Mouse (Mus musculus) neural tube, embryonic 10.5 days (tissue): ENCODE results near the gene Ncbp1.

Source experiments
- DNase-seq: peaks from one replicate; pipeline ENCODE4 v3.0.0-alpha.2; 2017; ENCODE audit warnings: low spot score; ENCODE audit errors: extremely low spot score

Ncbp1 gene

DNA sequence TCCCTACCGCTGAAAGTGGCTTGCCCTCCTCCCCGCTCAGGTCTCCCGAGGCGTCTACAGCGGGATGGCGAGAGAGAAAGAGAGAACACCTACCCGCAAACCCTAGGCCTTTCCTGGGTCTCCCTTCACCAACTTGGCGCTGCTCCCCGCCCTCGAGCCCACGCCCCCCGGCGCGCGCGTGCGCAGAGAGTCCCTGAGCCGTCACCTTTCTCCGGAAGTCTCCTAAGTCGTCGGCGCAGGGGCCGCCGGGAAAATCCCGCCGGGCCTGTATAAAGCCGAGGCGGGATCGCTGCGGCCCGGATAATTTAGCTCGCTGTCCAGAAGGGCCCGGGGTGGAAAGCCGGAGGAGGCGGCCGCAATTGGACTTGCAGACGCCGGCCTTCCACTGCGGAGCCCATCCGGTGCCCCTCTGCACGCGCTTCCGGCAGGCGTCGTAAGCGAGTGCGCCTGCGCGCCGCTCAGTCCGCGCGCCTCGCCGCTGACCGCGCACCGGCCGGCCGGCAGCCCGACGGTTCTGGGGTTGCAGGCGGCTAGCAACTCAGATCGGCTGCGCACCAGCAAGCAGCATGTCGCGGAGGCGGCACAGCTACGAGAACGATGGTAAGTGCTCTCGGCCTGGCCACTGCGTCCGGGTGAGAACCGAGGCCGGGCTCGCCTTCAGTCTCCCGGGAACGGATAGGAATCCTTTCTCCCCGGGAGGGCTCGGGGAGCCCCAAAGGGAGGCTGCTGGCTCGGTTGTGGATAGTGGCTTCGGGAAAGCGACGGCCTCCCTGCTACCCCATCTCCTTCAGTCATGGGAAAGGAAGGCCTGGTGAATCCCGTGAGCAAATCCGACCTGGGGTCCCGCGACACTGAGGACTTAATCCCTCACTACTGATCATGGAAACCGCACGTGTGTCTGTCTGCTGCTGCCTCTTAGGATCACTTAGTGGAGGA is at the start of gene Ncbp1, which contains the start of gene Tstd2:
Gene Ncbp1, plus strand, starts transcription at position 327 of the 936 bp plus-strand sequence.
Gene Tstd2, minus strand, starts transcription at position 408 of the 936 bp plus-strand sequence.
- DNase-seq, result peak; percentile 95

DNA sequence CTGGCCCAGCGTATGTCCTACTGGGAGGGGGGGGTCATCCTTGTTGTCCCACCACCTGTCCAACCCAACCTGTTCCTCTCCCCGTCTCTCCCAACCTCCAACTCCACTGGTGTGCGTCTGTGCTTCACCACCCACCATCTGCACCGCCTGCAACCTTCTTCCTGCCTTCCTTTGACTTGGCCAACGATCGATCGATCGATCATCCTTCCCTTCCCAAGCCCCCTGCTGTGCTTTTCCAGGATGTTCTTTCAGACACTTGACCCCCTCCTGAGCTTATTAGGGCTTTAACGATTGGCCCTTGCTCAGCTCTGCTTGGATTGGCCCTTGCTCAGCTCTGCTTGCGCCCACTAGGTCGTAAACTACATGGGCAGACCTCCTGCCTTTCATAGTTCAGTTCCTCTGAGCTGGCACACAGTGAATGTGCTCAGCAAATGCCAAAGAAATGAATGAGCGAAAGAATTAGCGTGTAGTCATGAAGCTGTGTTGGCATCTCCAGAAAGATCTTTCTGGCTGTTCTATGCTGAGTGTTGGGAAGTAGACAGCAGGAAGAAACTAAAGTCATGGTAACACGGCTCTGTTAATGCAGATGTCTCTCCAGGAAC is 48.8 kb upstream of the Ncbp1 start:
- DNase-seq, result no peak

DNA sequence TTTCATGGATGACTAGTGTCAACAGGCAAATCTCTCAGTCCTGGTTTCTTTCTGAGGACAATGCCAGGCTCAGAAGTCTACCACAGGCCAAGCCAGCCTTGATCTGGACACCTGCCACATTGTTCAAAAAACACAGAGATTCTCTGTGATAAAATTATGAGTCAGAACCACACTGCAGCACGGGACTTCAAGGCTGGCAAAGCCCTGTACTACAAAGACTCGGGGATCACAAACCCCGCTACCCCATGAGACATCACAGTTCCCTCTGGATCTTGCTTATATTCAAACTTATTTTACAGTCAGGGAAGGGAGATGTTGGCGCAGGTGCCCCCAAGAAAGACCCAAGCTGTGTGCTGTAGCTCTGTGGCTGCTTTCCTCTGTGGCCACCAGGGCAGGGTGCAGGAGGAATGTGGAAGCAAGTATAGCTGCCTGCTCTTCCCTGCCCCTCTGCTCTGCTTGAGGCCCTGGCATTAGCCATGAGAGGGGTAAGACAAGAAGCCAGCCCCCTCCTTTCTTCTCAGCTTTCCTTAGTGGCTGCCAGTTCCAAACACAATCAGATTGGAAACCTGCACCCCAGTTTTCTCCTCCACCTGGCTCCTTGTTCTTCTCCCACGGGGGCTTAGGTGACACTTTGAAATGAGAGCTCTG is 45.9 kb upstream of the Ncbp1 start:
- no peak for DNase-seq

DNA sequence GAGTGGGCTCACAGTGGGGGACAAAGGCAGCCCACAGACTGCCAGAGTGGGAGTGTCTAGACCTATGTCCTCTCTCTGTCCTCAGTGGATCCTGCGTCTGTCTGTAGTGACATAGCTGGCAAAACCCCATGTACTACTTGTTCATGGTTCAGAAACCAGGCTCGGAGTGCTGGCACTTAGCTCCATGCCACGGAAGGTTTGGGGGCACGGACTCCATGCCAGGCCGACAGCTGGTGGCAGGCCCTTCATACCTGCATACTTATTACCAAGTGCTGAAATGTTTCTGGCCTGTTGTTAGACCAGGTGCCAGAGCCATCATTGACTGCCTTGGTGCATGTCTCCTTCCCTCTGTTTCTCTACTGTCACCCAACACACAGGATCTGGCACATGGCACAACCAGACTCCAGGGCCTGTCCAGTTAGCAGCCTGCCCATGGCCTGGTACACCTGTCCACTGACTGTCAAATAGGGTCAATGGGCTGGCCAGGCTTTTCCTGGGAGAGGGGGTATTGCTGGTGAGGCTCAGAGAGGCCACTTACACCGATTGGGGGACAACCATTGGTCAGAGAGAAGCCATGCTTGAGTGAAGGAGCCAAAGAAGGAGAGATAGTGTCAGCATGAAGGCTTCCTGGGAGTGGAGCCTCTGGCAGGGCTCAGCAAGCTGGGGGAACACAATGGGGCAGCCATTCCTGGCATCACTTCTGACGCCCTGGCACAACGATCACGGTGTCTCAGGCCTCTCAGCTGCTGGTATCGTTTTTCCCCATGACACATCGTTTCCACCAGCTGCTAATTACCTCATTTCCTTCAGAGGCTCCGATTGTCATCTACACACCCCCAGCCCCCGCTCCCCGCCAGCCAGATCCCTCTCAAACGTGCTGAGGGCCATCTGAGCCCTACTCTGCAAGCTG is 43.2 kb upstream of the Ncbp1 start:
- no peak for DNase-seq

DNA sequence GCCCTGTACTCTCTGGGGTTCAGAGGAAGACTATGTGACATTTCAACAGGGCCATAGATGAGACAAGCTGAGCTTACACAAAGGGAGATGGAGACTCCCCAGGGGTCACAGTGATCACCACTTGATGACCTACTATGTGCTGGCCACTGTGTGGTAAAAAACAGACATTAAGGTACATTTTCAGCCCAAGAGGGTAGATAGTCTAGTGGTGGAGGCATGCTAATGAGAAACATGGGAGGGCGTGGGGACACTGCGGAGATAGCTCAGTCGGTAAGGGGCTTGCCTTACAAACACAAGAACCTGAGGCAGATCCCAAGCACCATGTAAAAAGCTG is 42.6 kb upstream of the Ncbp1 start:
- DNase-seq, result no peak

DNA sequence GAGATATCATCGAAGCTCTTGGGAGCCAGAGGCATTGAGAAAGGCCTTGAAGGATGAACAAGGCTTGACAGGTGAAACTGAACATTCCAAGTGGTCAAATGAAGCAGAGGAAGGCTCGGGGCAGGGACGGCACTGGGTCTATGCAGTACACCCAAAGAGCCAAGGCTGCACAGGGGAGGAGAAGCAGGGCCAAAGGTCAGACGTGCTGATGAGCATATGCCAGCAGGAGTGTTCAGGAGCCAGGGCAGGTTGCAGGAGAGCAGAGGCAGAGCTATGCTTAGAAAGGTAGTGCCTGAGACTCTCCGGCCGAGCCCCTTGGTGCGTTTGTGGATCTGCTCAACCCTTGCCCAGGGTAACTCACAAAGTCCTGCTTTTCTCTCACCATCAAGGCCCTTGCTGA is 41.9 kb upstream of the Ncbp1 start:
- no peak for DNase-seq

DNA sequence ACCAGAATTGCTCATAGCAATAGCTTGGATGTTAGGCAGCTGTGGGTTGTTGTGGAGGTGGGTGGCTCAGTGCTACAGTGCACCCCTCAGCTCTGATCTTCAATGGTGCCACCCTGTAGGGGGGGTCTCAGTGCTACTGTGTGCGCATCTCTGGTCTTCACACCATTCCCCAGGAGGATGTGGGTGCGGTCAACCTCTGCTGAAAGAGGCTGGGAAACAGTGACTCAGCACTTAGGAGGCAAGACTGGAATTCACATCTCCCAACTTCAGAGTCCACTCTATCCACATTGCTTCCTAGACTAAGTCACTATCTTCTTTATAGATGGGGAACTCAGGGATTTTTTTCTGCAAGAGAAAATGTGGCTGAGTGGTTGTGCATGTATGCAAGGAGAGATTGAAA is 40.8 kb upstream of the Ncbp1 start:
- no peak for DNase-seq

DNA sequence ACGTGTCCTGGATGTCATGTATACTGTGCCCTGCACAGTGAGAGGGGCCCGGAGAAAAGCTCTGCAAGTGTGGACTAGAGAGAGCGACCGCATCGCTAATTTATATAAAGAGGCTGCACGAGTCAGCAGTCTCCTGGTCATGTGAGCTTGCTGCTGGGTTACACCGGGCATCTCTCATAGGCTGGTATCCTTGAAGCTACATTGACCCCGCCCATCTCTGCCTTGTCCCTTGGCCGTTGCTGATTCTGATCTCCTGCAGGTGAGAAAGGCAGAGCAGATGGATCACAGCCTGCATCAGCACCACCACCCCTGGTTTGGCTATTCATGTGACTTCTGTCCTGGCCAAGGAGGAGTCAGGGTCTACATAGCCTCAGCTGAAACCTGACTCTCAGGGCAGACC is 39.3 kb upstream of the Ncbp1 start:
- DNase-seq, result no peak

DNA sequence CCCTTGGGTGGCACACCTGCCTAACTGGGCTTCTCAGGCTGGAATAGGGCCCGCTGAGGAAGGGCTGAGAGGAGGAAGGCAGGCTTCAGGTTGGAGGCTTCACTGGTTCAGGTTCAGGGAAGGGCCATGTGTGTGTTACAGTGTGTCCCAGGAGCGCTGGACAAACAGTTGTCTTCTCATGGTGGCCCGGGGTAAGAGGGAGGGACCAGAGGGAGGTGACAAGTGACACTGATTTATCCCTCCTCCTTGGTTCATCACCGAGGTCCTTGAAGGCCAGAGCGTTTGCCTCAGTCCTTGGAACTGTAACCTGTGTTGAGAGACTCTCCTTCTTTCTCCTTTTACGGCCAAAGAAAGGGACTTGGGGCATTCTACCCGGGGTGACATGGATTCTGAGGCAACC is 37.9 kb upstream of the Ncbp1 start:
- no peak for DNase-seq

DNA sequence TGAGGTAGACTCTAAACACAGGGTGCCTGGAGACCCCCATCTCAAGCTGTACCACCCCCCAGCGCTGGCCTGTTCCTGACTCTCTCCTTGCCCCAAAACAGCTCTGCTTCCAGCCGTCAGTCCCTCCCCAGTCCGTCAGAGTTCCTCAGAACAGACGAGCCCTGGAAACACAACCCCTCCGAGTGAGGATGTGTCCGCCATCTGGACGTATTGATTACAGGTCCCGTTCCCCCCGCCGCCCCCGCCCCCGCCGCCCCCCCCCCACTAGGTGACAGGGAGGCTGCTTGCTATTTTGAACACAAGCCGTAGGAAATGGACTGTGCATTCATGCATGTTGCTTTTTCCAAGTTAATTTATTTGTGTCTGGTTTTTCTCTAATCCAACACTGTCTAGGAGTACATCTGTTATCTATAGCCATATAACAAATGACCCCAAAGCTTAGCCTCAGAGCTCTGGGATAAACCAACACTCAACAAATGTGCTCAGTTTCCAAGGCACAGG is 37.2 kb upstream of the Ncbp1 start:
- DNase-seq, result peak; percentile 52

DNA sequence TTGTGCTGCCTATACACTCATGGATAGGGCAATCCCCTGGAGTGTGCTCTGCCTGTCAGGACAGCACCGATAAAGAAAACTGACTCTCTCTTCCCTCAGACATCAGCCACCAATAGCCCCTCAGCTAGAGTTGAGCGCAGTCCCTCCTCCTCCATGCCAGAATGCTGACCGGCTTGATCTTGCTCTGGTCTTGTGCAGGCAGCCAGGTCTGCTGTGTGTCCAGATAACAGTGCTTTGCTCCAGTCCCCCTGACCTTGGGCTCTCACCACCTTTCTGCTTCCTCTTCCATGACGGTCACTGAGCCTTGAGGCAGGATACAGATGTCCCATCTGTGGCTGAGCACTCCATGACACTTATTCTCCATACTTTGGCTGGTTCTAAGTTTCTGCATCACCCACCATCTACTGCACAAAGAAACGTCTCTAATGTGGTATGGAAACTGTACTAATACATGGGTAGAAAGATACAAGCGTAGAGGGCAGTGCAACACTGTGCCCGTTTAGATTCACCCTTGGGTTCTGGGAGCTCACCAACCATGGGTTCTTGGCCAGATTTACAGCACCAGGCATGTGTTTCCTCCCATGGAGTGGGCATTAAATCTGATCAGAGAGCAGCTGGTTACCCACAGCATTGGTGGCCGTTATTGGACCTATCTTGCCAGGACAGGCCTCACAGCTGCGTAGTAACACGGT is 36.2 kb upstream of the Ncbp1 start:
- DNase-seq, result no peak

DNA sequence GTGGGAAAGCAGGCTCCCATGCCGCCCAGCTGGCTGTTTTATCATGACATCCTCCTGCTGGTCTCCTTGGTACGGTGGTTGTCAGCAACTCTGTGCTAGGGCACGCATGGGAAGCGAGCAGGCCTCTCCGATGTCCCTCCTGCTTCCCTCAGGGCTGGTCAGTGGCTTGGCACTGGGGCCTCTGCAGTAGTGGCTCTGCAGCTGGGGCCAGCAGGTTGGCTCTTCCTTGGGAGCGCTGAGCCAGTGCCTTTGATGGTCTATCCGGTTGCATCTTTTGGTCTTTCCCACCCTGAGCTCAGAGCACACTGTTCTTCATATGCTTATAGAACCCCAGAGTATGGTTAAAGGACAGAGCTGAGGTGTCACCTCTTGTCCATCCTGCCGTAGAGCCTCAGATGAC is 28.3 kb upstream of the Ncbp1 start:
- DNase-seq, result no peak

DNA sequence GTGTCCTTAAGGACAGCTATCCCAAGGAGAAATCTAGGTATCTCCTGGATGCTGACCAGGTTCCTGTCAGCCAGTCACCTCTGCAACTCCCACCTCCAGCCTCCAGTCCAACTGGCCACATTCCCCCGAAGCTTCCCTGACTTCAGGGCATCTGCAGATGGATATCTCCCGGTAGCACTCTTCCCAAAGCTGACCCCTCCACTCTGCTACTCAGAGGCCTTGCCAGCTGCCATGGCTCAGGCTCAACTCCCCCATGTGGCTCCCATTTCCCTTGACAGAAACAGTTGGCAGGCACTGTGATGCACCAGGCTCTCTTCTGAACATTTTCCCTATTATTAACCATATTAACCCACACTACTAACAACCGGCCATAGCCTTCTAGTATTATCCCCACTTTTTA is 27.1 kb upstream of the Ncbp1 start:
- no peak for DNase-seq

DNA sequence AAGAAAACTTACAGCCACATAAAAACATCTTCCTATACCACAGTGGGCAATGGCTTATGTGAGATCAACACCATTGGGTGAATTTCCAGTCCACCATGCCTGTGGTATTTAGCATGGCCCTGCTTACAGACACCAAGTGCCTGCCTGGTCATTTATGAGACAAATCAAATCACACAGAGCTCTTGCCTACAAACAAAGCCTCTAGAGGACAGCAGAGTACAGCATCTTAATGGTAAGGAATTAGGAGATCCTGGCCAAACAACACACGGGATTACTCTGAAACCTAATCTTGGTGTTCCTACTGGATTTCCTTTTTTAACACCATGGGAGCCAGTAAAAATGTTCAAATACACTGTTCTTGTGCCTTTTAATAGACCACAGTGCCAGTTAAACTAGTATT is 23.1 kb upstream of the Ncbp1 start:
- no peak for DNase-seq

DNA sequence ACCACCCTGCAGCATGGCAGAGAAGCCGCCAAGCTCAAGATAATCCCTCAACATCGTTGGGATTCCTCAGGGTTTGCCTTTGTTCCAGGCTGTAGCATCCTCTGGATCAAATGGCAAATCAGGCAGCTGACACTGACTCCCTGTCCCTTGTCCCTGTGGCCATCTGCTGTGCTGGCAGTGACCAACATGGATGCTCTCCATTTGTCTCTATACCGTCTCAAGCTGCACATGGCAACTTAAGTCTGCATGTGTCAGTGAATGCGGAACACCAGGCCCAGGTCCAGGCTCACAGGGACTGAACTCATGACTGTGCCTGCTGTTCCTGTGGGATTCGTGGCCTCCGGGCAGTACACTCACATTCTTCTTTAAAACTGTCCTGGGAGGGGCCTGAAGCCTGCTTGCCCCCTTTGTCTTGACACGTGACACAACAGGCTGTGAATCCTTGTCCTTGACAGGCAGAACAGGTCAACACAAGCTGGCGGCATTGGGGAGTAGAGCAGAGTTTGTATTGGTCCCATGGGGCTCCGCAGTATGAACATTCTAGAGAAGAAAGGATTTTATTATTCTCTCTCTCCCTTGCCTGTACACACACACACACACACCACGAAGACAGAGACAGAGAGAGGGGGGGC is 21.8 kb upstream of the Ncbp1 start:
- no peak for DNase-seq

DNA sequence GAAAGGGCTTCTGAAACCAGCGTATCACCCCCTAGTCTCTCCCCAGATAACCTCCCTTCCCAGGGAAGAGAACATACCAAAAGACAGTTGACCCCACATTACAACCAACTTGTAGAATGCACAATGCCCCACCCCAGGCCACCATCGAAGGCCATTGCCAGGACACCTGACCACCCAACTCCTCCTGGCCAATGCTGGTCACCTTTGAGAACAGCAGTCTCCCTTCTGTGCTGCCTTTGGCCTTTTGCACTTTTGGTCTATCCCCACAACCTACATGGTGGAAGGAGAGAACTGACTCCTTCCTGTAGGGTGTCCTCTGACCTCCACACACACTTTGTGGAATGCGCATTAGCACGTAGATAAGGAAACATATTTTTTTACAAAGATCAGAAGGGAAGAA is 20.9 kb upstream of the Ncbp1 start:
- no peak for DNase-seq

DNA sequence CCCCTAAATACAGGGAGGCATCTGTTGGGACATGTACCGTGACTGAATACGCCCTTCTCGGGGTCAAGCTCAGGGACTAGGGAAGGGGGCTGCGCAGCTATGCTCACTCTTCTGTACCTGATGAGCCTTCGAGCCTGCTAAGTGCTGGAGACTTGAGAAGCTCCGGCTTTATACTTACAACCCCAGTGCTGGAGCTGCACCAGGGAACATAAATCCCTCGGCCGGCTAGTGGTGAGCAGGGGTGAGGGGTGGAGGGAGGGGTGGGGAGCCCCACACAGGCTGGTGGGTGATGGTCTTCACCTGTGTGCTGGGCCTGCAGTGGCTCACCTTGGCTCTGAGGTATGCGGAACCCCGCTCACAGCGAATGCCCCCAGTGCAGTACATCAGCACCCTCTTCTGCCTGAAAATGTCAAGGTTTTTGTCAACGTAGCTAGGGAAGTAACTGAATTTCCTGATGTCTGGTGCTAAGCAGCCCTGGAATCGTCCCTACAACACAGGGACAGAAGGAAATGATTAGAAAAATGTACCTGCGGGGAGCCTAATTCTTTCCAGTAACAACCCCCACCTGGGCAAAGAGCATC is 18.8 kb upstream of the Ncbp1 start:
- DNase-seq, result no peak

DNA sequence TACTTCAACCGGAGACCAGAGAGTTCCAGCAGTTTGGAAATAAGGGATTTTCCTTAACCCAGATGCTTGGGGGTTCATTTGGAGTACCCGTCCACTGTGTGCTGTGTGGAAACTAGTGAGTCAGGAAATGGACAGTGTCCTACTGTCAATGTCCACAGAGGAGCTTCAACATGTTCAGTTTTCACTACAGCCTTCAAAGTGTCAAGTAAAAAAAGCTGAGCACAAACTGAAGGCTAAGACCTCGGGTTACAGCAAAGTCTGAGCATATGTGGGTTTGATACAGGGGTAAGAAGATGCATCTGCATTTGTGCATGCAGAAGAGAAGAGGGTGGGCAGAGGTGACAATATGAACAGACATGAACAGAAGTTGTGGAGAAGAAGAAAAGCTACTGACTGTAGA is 17.6 kb upstream of the Ncbp1 start:
- DNase-seq, result no peak

DNA sequence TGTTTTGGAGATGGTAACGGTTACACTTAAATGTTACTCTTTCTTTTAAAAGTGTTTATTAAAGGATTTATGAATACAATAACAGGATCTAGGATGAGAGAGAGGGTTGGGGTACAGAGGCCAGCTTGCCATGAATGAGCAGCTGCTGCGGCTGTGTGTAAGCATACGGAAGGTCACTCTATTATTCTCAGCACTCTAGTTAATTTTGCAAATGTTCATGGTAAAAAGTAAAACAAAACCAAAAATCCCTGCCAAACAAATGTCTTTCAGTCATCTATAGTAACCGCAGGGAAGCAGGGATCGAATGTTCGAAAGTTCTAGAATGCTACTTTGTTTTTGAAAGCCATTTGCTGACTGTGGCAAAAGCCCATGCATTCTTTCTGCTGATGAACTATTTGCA is 15.1 kb upstream of the Ncbp1 start:
- DNase-seq, result no peak

DNA sequence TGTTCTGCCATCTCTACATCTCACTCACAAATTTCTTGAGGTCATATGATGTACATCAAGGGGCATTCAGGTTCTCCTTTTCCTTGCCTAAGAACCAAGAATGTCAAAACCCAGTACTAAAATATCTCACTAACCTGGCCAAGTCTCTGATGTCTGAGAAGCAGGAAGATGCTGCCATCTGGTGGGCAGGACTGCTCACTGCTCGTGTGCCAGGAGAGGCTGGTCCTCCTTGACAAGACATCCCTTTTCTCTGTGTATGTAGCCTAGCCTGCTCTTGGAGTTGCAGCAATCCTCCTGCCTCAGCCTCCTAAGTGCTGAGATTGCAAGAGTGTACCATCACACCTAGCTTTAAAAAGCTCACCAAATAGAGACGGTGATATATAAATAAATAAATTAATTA is 11.9 kb upstream of the Ncbp1 start:
- peak; percentile 63 for DNase-seq
